Mouse (Mus musculus) brain, embryonic 14.5 days (tissue): Measurements from ENCODE around the gene Lpar3.

Experiments
- CTCF ChIP-seq: fragments of 200-500 bp; IDR thresholded peaks from 2 replicates; pipeline ENCODE4 v1.5.1; 2012; ENCODE audit warnings: inconsistent platforms, mild to moderate bottlenecking, moderate library complexity, borderline replicate concordance; ENCODE audit not compliant: insufficient read depth, insufficient read length; ENCODE audit errors: extremely low read depth
- POLR2A ChIP-seq: fragments of 200-500 bp; IDR thresholded peaks from 2 replicates; pipeline ENCODE4 v1.6.1; 2012; ENCODE audit warnings: mild to moderate bottlenecking, inconsistent platforms, borderline replicate concordance; ENCODE audit not compliant: poor library complexity, insufficient read depth, insufficient read length, severe bottlenecking; ENCODE audit errors: extremely low read depth

- TF ChIP-seq CTCF (peak; percentile 5; the same call in 1 of the 2 replicates), POLR2A (no peak)
Observed at GRCm38 (mm10) chr3:146277456-146277855, 56.7 kb downstream of the Lpar3 start.
